Mouse (Mus musculus) MEL (cell line): ENCODE data around the gene Kcnt1. TPM values are rescaled to one million over a fixed set of nuclear protein-coding genes. Genes with fewer than 3 reads are reported as not detected.

ENCODE experiments used
- DNase-seq: peaks from one replicate; pipeline ENCODE4 v3.0.0; 2011; ENCODE audit warnings: low read depth, low spot score
- H3K27ac ChIP-seq: 2 replicates; pipeline ENCODE4 v1.5.1; 2012; ENCODE audit warnings: low read depth, mild to moderate bottlenecking, control low read depth, low read length, moderate library complexity; ENCODE audit not compliant: control insufficient read depth
- H3K27me3 ChIP-seq, 2 experiments: fragments of 150-350 bp in 1 of 2; sonication (generic) in 1 of 2; 2 replicates each; pipeline ENCODE4 v1.6.1; 2012; ENCODE audit warnings: low read length in 2 of 2, mild to moderate bottlenecking in 2 of 2, improper control_type of control experiment in 1 of 2, moderate library complexity in 1 of 2; ENCODE audit not compliant: insufficient read depth in 2 of 2, control insufficient read depth in 1 of 2
- H3K36me3 ChIP-seq, 2 experiments: 2 replicates each; pipeline ENCODE4 v1.6.1; 2012 to 2014; ENCODE audit warnings: low read length in 2 of 2, improper control_type of control experiment in 1 of 2, inconsistent platforms in 1 of 2, mild to moderate bottlenecking in 1 of 2; ENCODE audit not compliant: insufficient read depth in 2 of 2, control insufficient read depth in 1 of 2
- H3K4me1 ChIP-seq, 2 experiments: fragments of 150-350 bp in 1 of 2; sonication (generic) in 1 of 2; 2 replicates each; pipeline ENCODE4 v1.6.1; 2012; ENCODE audit warnings: low read length in 2 of 2, improper control_type of control experiment in 1 of 2, mild to moderate bottlenecking in 1 of 2; ENCODE audit not compliant: insufficient read depth in 2 of 2, control insufficient read depth in 1 of 2
- H3K4me3 ChIP-seq, 2 experiments: fragments of 150-350 bp in 1 of 2; sonication (generic) in 1 of 2; 2 replicates each; pipeline ENCODE4 v1.5.1; 2012; ENCODE audit warnings: low read depth in 2 of 2, low read length in 2 of 2, mild to moderate bottlenecking in 2 of 2, moderate library complexity in 2 of 2, control low read depth in 1 of 2, improper control_type of control experiment in 1 of 2; ENCODE audit not compliant: control insufficient read depth in 1 of 2, insufficient read depth in 1 of 2
- H3K79me2 ChIP-seq: 2 replicates; pipeline ENCODE4 v1.6.1; 2012; ENCODE audit warnings: mild to moderate bottlenecking, low read length, moderate library complexity; ENCODE audit not compliant: control insufficient read depth, poor library complexity, insufficient read depth
- H3K9ac ChIP-seq: 2 replicates; pipeline ENCODE4 v1.6.1; 2012; ENCODE audit warnings: low read depth, mild to moderate bottlenecking, control low read depth, low read length, moderate library complexity; ENCODE audit not compliant: control insufficient read depth, poor library complexity, severe bottlenecking
- H3K9me3 ChIP-seq: fragments of 150-350 bp; sonication (generic); replicated peaks from 2 replicates; pipeline ENCODE4 v1.6.1; 2012; ENCODE audit warnings: mild to moderate bottlenecking, low read length, improper control_type of control experiment, moderate library complexity; ENCODE audit not compliant: insufficient read depth
- BHLHE40 ChIP-seq: IDR thresholded peaks from 2 replicates; pipeline ENCODE4 v1.6.1; 2012; ENCODE audit warnings: low read depth, mild to moderate bottlenecking, inconsistent platforms, low read length, improper control_type of control experiment, borderline replicate concordance
- CHD1 ChIP-seq: IDR thresholded peaks from 2 replicates; pipeline ENCODE4 v1.6.1; 2012; ENCODE audit warnings: low read depth, mild to moderate bottlenecking, inconsistent platforms, low read length, improper control_type of control experiment
- E2F4 ChIP-seq: IDR thresholded peaks from 2 replicates; pipeline ENCODE4 v1.6.1; 2011; ENCODE audit warnings: low read depth, low read length, improper control_type of control experiment, borderline replicate concordance
- GABPA ChIP-seq: IDR thresholded peaks from 2 replicates; pipeline ENCODE4 v1.6.1; 2012; ENCODE audit warnings: low read depth, mild to moderate bottlenecking, inconsistent platforms, low read length, improper control_type of control experiment, moderate library complexity
- HCFC1 ChIP-seq: IDR thresholded peaks from 2 replicates; pipeline ENCODE4 v1.6.1; 2012; ENCODE audit warnings: low read depth, mild to moderate bottlenecking, inconsistent platforms, low read length, improper control_type of control experiment, moderate library complexity
- JUND ChIP-seq: IDR thresholded peaks from 2 replicates; pipeline ENCODE4 v1.6.1; 2011; ENCODE audit warnings: low read depth, mild to moderate bottlenecking, improper control_type of control experiment, low read length
- MAX ChIP-seq: IDR thresholded peaks from 2 replicates; pipeline ENCODE4 v1.6.1; 2011; ENCODE audit warnings: low read length, improper control_type of control experiment
- MAZ ChIP-seq: IDR thresholded peaks from 2 replicates; pipeline ENCODE4 v1.6.1; 2012; ENCODE audit warnings: low read depth, mild to moderate bottlenecking, inconsistent platforms, low read length, improper control_type of control experiment
- MXI1 ChIP-seq: IDR thresholded peaks from 2 replicates; pipeline ENCODE4 v1.6.1; 2011; ENCODE audit warnings: mild to moderate bottlenecking, low read depth, low read length, improper control_type of control experiment
- MYC ChIP-seq: IDR thresholded peaks from 2 replicates; pipeline ENCODE4 v1.6.1; 2011; ENCODE audit warnings: low read depth, mild to moderate bottlenecking, low read length, improper control_type of control experiment, moderate library complexity
- NELFE ChIP-seq: IDR thresholded peaks from 2 replicates; pipeline ENCODE4 v1.6.1; 2011; ENCODE audit warnings: low read depth, low read length, improper control_type of control experiment
- POLR2AphosphoS2 ChIP-seq: IDR thresholded peaks from 2 replicates; pipeline ENCODE4 v1.6.1; 2011; ENCODE audit warnings: low read length, improper control_type of control experiment
- POLR2AphosphoS5 ChIP-seq: IDR thresholded peaks from 2 replicates; pipeline ENCODE4 v1.6.1; 2012; ENCODE audit warnings: low read depth, borderline replicate concordance, mild to moderate bottlenecking, inconsistent platforms, low read length, moderate library complexity, mixed read lengths
- RAD21 ChIP-seq: IDR thresholded peaks from 2 replicates; pipeline ENCODE4 v1.6.1; 2011; ENCODE audit warnings: mild to moderate bottlenecking, low read depth, low read length, improper control_type of control experiment
- RCOR1 ChIP-seq: IDR thresholded peaks from 2 replicates; pipeline ENCODE4 v1.6.1; 2012; ENCODE audit warnings: low read depth, mild to moderate bottlenecking, inconsistent platforms, low read length, improper control_type of control experiment
- SMC3 ChIP-seq: IDR thresholded peaks from 2 replicates; pipeline ENCODE4 v1.6.1; 2011; ENCODE audit warnings: low read depth, low read length, improper control_type of control experiment
- TAL1 ChIP-seq: IDR thresholded peaks from 2 replicates; pipeline ENCODE4 v1.6.1; 2012; ENCODE audit warnings: mild to moderate bottlenecking, inconsistent platforms, low read length, moderate library complexity, mixed read lengths
- USF1 ChIP-seq: IDR thresholded peaks from 2 replicates; pipeline ENCODE4 v1.6.1; 2014; ENCODE audit warnings: low read depth, mild to moderate bottlenecking, inconsistent platforms, low read length, improper control_type of control experiment, moderate library complexity
- ZC3H11A ChIP-seq: IDR thresholded peaks from 2 replicates; pipeline ENCODE4 v1.6.1; 2012; ENCODE audit warnings: low read depth, mild to moderate bottlenecking, inconsistent platforms, low read length, improper control_type of control experiment
- ZKSCAN1 ChIP-seq: IDR thresholded peaks from 2 replicates; pipeline ENCODE4 v1.6.1; 2012; ENCODE audit warnings: low read depth, mild to moderate bottlenecking, inconsistent platforms, low read length, improper control_type of control experiment, moderate library complexity
- ZMIZ1 ChIP-seq: IDR thresholded peaks from 2 replicates; pipeline ENCODE4 v1.6.1; 2012; ENCODE audit warnings: low read depth, mild to moderate bottlenecking, inconsistent platforms, low read length, improper control_type of control experiment, moderate library complexity
- ZNF384 ChIP-seq: IDR thresholded peaks from 2 replicates; pipeline ENCODE4 v1.6.1; 2012; ENCODE audit warnings: low read depth, mild to moderate bottlenecking, inconsistent platforms, low read length, improper control_type of control experiment
- polyA plus RNA-seq, 2 experiments: library from polyadenylated mRNA; stranded (reverse) in 1 of 2; unstranded in 1 of 2; fragments of >175 nt in 1 of 2; fragments of >200 nt in 1 of 2; gene quantifications; 2 replicates each; pipeline versions ENCODE4 v1.2.1 to v1.2.4; 2012; ENCODE audit warnings: low replicate concordance in 2 of 2, low read depth in 1 of 2; ENCODE audit not compliant: insufficient read length in 2 of 2, insufficient read depth in 1 of 2, missing spikeins in 1 of 2
- total RNA-seq: library from RNA; depleted of rRNA; stranded (reverse); fragments of 300-350 nt; gene quantifications from 2 replicates; pipeline ENCODE4 v1.2.3, GENCODE M21; 2012

Gene Kcnt1
- total and polyA plus RNA-seq, 3 experiments, result not detected

DNA sequence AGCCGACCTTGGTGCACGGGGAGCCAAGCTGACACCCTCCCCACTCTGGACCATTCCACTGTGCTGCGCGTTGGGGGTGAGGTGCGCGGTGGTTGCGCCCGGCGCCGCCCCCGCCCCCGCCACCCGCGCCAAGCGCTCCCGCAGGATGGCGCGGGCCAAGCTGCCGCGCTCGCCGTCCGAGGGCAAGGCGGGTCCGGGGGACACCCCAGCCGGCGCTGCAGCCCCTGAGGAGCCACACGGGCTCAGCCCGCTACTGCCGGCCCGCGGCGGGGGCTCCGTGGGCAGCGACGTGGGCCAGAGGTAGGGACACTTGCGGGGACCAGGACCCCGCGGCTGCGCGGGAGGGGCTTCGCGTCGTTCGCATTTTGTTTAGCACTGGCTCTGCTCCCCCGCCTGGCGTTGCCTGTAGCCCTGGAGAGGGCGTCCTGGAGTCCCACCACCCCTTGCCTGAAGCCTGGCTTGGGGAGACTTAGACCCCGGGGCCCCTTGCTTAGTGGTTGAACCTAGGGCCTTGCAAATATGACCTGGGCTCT is 14.3 kb downstream of the Kcnt1 start:
- Histone ChIP-seq H3K4me3 (no peak overlapping the region), H3K27me3 (peaks cover 0 to 2% of the 10 kb centered on the region in 2 experiments; a peak in 1 of 4 replicates), H3K9me3 (no peaks in the 10 kb centered on the region), H3K9ac (no peak overlapping the region), H3K79me2 (no peaks in the 10 kb centered on the region), H3K27ac (no peak overlapping the region), H3K36me3 (no peaks in the 10 kb centered on the region), H3K4me1 (no peaks in the 10 kb centered on the region)
- DNase-seq, result no peak
- TF ChIP-seq TAL1 (no peak), JUND (no peak)

DNA sequence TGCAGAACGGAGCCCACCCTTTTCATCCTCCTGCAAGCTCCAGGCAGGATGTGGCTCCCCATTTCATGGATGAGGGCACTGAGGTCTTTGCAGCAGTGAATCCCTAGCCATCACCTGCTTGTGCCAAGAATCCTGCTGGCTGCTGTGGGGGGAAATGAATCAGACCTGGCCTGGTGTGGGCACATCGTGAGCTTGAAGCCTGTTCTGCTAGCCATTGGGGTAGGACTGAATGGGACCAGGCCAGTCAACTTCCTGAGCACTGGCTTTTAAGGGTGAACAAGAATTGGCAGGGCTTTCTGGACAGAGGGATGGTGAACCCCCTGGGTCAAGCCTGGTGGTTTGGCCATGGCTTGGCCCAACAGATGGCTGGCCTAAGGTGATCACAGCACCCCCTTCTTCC is 15.0 kb downstream of the Kcnt1 start:
- H3K4me1 ChIP-seq, result no peaks in the 10 kb centered on the region
- H3K9me3 ChIP-seq, result no peaks in the 10 kb centered on the region
- no peak overlapping the region for H3K27ac ChIP-seq
- no peak for DNase-seq
- H3K9ac ChIP-seq, result no peak overlapping the region
- TF ChIP-seq BHLHE40, result no peak
- no peak for TF ChIP-seq MAZ
- TF ChIP-seq MYC, result no peak
- H3K27me3 ChIP-seq, result peaks cover 0 to 2% of the 10 kb centered on the region in 2 experiments; a peak in 1 of 4 replicates
- no peaks in the 10 kb centered on the region for H3K79me2 ChIP-seq
- no peaks in the 10 kb centered on the region for H3K36me3 ChIP-seq
- no peak overlapping the region for H3K4me3 ChIP-seq

DNA sequence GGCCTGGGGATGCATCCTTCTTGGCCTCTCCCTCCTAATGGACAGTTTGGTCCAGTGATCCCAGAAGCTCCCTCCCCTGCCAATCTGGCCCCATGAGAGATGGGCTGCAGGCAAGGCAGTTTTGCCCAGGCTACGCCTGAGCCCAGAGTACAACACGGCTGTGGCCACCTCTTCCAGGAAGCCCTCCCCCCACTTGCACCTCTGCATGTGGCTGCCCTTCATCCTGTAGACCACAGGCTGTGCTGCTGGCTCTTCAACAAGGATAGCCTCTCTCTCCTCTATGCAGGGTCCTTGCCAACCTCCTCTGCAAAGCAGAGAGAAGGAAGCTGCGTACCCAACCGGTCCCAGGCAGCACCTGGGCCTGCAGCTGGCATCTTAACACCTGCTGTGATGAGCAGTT is 15.5 kb downstream of the Kcnt1 start:
- no peaks in the 10 kb centered on the region for H3K36me3 ChIP-seq
- TF ChIP-seq MXI1, result no peak
- H3K4me1 ChIP-seq, result no peaks in the 10 kb centered on the region
- H3K4me3 ChIP-seq, result no peak overlapping the region
- H3K9ac ChIP-seq, result no peak overlapping the region
- no peaks in the 10 kb centered on the region for H3K79me2 ChIP-seq
- DNase-seq, result no peak
- H3K9me3 ChIP-seq, result no peaks in the 10 kb centered on the region
- H3K27ac ChIP-seq, result no peak overlapping the region
- peaks cover 0 to 2% of the 10 kb centered on the region in 2 experiments; a peak in 1 of 4 replicates for H3K27me3 ChIP-seq

DNA sequence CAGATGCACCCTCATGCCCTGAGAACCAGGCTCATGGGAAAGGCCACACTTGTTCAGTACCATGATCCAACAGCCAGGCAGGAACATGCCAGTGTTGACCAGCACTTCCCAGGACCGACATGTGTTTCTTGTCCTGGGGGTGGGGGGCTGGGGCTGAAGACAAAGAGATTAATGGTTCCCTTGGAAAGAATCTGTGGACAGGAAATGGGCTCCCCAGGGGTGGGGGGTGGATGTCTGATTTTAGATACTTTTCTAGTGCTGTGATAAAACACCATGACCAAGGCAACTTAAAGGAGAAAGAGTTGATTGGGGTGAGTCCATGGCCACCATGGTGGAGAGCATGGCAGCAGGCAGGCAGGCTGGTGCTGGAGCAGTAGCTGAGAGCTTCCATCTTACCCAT is 18.7 kb downstream of the Kcnt1 start:
- no peak overlapping the region for H3K9ac ChIP-seq
- H3K9me3 ChIP-seq, result no peaks in the 10 kb centered on the region
- H3K36me3 ChIP-seq, result no peaks in the 10 kb centered on the region
- H3K27me3 ChIP-seq, result no peaks in the 10 kb centered on the region
- H3K79me2 ChIP-seq, result no peaks in the 10 kb centered on the region
- DNase-seq, result no peak
- H3K4me3 ChIP-seq, result no peak overlapping the region
- H3K27ac ChIP-seq, result no peak overlapping the region
- H3K4me1 ChIP-seq, result no peaks in the 10 kb centered on the region
- TF ChIP-seq USF1, result no peak
- TF ChIP-seq MAX, result no peak
- no peak for TF ChIP-seq ZC3H11A
- no peak for TF ChIP-seq NELFE
- TF ChIP-seq ZMIZ1, result no peak
- TF ChIP-seq HCFC1, result no peak
- no peak for TF ChIP-seq POLR2AphosphoS2
- TF ChIP-seq TAL1, result no peak
- TF ChIP-seq POLR2AphosphoS5, result no peak
- TF ChIP-seq CHD1, result no peak
- TF ChIP-seq SMC3, result no peak
- no peak for TF ChIP-seq RAD21
- TF ChIP-seq E2F4, result no peak
- no peak for TF ChIP-seq ZNF384
- no peak for TF ChIP-seq ZKSCAN1
- no peak for TF ChIP-seq GABPA
- no peak for TF ChIP-seq RCOR1
